Mouse (Mus musculus) brain, embryonic 14.5 days (tissue): ENCODE results near the gene Astl. TPM values are rescaled to one million over a fixed set of nuclear protein-coding genes. Genes with fewer than 3 reads are reported as not detected.

ENCODE experiments used
- DNase-seq: peaks from one replicate; pipeline ENCODE4 v3.0.0-alpha.2; 2011; ENCODE audit warnings: low read depth
- CTCF ChIP-seq: fragments of 200-500 bp; IDR thresholded peaks from 2 replicates; pipeline ENCODE4 v1.5.1; 2012; ENCODE audit warnings: inconsistent platforms, mild to moderate bottlenecking, moderate library complexity, borderline replicate concordance; ENCODE audit not compliant: insufficient read depth, insufficient read length; ENCODE audit errors: extremely low read depth
- POLR2A ChIP-seq: fragments of 200-500 bp; IDR thresholded peaks from 2 replicates; pipeline ENCODE4 v1.6.1; 2012; ENCODE audit warnings: mild to moderate bottlenecking, inconsistent platforms, borderline replicate concordance; ENCODE audit not compliant: poor library complexity, insufficient read depth, insufficient read length, severe bottlenecking; ENCODE audit errors: extremely low read depth
- polyA plus RNA-seq: library from polyadenylated mRNA; depleted of rRNA; stranded (reverse); fragments of >200 nt; gene quantifications from 2 replicates; pipeline ENCODE4 v1.2.3, GENCODE M21; 2012; rRNA removed

Gene Astl
- polyA plus RNA-seq, 1 experiment: not detected

DNA sequence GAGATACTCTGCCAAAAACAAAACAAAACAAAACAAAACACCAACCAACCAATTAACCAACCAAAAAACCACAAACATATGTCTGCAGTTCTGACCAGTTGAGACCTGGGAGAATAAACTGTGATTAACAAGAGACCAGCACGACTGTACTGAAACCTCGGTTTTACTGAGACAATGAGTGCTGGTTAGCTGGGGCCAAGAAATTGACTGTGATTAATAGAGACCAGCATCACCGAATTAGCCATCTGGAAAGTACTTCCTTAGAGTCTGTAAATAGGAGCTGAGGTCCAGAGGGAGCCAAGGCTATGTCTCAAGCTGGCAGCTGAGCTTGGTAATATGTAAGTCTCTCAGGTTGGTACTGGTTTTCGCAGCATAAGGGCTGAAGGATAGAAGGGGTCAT is 52.4 kb downstream of the Astl start:
- TF ChIP-seq CTCF: no peak
- DNase-seq: peak; percentile 31

DNA sequence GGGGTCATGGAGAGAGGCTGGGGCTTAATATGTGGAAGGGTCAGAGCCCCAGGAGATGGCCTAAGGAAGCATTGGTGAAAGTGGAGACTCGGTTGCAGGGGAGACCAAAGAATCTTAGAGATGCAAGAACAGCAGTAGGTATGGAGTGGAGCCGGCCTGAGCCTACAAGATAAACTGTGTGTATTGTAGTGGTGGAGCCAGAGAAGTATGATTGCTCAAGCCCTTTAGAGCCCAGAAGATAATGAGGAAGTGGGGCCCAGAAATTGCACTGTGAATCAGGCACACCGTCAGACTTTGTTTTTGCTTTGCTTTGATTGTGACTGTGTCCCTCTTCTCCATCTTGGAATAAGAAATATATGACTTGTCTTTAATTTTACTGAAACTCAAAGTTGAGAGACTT is 52.9 kb downstream of the Astl start:
- DNase-seq: no peak
- TF ChIP-seq POLR2A: no peak
- no peak for TF ChIP-seq CTCF

GRCm38 (mm10) chr2:127394606-127395161 is 56.2 kb downstream of the Astl start:
- DNase-seq: no peak
- TF ChIP-seq CTCF (no peak), POLR2A (no peak)

DNA sequence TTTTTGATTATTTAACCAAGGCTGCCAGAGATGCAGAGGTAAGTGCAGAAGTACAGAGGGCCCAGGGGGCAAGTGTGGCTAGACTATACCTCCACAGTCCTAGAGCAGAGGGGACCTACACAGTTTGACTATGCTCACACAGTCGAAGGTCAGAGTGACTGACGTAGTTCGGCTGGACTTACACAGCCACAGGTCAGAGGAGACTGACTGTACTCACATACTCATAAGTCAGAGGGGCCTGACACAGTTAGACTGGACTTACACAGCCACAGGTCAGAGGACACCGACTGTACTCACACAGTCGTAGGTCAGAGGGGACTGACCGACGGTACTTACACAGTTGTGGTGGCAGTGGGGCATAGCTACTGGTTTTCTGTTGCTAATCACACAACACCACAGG is 60.3 kb downstream of the Astl start:
- TF ChIP-seq CTCF (no peak), POLR2A (no peak)
- DNase-seq: no peak

Other genes with a start within 250 kb of the Astl start
- 18.5 and 28.6 TPM in 2 replicates for gene Ncaph, start 204.7 kb upstream of the Astl start, polyA plus RNA-seq
- gene Itpripl1, start 195.2 kb upstream of the Astl start, polyA plus RNA-seq: 5.5 and 6.6 TPM in 2 replicates
- 1.2 and 1.3 TPM in 2 replicates for gene 1810024B03Rik, start 130.4 kb upstream of the Astl start, polyA plus RNA-seq
- gene Snrnp200, start 130.3 kb upstream of the Astl start, polyA plus RNA-seq: 81.5 and 98.9 TPM in 2 replicates
- gene Ciao1, start 90.8 kb upstream of the Astl start, polyA plus RNA-seq: 58.0 and 69.0 TPM in 2 replicates
- 57.2 and 73.6 TPM in 2 replicates for gene Tmem127, start 90.7 kb upstream of the Astl start, polyA plus RNA-seq
- gene Stard7, start 68.4 kb upstream of the Astl start, polyA plus RNA-seq: 89.3 and 91.9 TPM in 2 replicates
- 6.5 and 7.7 TPM in 2 replicates for gene Dusp2, start 2.5 kb upstream of the Astl start, polyA plus RNA-seq
- 0.18 and 0.30 TPM in 2 replicates for gene Adra2b, start 24.6 kb downstream of the Astl start, polyA plus RNA-seq
- gene Gpat2, start 86.6 kb downstream of the Astl start, polyA plus RNA-seq: 0.07 and 0.13 TPM in 2 replicates
- gene Fahd2a, start 105.9 kb downstream of the Astl start, polyA plus RNA-seq: 25.8 and 30.8 TPM in 2 replicates
- gene Kcnip3, start 183.5 kb downstream of the Astl start, polyA plus RNA-seq: 15.2 and 15.5 TPM in 2 replicates
- gene Prom2, start 202.8 kb downstream of the Astl start, polyA plus RNA-seq: 0.42 and 0.59 TPM in 2 replicates
- gene Zfp661, start 248.5 kb downstream of the Astl start, polyA plus RNA-seq: 9.3 and 9.9 TPM in 2 replicates
- gene Mrps5, start 248.6 kb downstream of the Astl start, polyA plus RNA-seq: 129 and 157 TPM in 2 replicates